Mouse (Mus musculus): ENCODE results near the gene Ahdc1. TPM values are rescaled to one million over a fixed set of nuclear protein-coding genes. Genes with fewer than 3 reads are reported as not detected.

Gene Ahdc1
- 5.8 and 7.8 TPM in 2 replicates for polyA plus RNA-seq (2015; fragmentation: Nextera tagmentation; extraction: Ambion mirVana)

DNA sequence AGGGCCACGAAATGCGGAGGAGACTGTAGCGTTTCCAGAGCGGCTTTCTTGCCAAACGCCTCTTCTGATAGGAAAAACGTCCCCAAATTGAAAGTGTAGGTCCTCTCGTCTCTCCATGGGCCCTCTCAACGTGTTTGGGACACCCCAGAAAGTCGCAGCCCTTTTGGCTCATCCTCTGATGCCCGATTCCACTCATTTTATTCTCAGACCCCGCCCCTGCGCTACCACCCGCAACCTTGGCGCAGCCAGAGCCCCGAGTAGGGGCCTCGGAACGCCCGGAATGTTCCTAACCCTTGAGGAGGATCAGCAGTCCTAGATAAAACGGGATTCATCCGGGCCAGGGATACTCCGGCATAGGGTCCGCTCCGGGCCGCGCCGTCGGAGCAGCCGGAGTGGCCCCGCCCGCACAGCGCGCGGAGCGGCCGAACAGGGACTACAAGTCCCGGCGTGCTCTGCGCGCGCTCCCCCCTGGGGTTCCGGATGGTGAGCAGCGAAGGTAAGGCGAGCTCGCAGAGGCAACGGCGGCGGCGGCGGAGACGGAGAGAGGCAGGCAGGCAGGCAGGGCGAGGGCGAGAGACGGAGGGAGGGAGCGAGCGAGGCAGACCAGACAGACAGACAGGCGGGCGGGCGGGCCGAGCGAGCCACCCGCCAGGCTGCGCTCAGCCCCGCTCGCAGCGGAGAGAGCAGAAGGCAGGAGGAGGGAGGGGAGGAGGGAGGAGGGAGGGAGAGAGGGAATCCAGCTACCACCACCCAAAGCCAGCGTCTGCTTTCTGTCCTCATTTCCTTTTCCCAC, at the start of gene Ahdc1:
Gene Ahdc1, plus strand, starts transcription at position 233 of the 793 bp plus-strand sequence.

DNA sequence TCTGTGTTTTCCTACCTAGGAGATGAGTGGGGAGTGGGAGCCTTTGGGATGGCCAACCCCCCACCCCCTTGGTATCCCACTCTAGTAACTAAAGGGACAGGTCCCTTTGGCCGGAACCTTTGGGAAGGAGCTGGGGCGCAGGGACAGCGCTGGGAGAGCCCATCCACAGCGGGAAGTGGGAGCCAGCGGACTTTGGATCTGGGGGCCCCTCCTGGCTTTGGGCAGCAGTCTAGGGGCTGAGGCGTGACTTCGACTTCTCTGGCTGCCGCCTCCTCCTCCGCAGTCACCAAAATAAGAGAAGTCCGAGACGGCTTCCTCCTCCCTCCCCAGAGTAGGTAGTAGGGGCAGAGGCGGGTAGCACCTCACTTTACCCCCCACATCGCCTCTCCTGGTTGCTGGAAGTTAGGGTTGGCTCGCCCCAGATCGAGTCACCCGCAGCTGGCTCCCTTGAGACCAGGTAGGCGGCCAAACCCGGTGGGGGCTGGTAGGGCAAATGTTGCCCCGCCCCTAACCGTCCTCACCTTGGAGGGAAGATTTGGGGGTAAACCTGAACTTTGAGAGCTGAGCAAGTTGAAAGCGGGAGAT, 37.2 kb upstream of the Ahdc1 start, which contains the start of gene Fgr:
Gene Fgr, plus strand, starts transcription at position 282 of the 585 bp plus-strand sequence.

Other genes starting within 250 kb of the Ahdc1 start
- gene Rpa2, start 242.9 kb upstream of the Ahdc1 start, polyA plus RNA-seq (2015; fragmentation: Nextera tagmentation; extraction: Ambion mirVana), result 40.2 and 57.8 TPM in 2 replicates
- 1.1 and 1.8 TPM in 2 replicates for gene Themis2, start 214.9 kb upstream of the Ahdc1 start, polyA plus RNA-seq (2015; fragmentation: Nextera tagmentation; extraction: Ambion mirVana)
- gene Ppp1r8, start 168.1 kb upstream of the Ahdc1 start, polyA plus RNA-seq (2015; fragmentation: Nextera tagmentation; extraction: Ambion mirVana), result 30.8 and 41.0 TPM in 2 replicates
- gene Stx12, start 126.8 kb upstream of the Ahdc1 start, polyA plus RNA-seq (2015; fragmentation: Nextera tagmentation; extraction: Ambion mirVana), result 52.2 and 55.8 TPM in 2 replicates
- gene Fam76a, start 88.7 kb upstream of the Ahdc1 start, polyA plus RNA-seq (2015; fragmentation: Nextera tagmentation; extraction: Ambion mirVana), result 30.0 and 31.9 TPM in 2 replicates
- gene Fgr, start 37.2 kb upstream of the Ahdc1 start, polyA plus RNA-seq (2015; fragmentation: Nextera tagmentation; extraction: Ambion mirVana), result 0.57 and 0.76 TPM in 2 replicates
- gene Wasf2, start 119.2 kb downstream of the Ahdc1 start, polyA plus RNA-seq (2015; fragmentation: Nextera tagmentation; extraction: Ambion mirVana), result 55.3 and 71.4 TPM in 2 replicates
- gene Cd164l2, start 200.9 kb downstream of the Ahdc1 start, polyA plus RNA-seq (2015; fragmentation: Nextera tagmentation; extraction: Ambion mirVana), result 2.2 and 2.9 TPM in 2 replicates
- gene Gpr3, start 201.3 kb downstream of the Ahdc1 start, polyA plus RNA-seq (2015; fragmentation: Nextera tagmentation; extraction: Ambion mirVana), result 0.12 TPM in 1 of 2 replicates, not detected in the other
- gene Map3k6, start 229.6 kb downstream of the Ahdc1 start, polyA plus RNA-seq (2015; fragmentation: Nextera tagmentation; extraction: Ambion mirVana), result 5.4 and 6.8 TPM in 2 replicates